Mouse (Mus musculus): ENCODE data around the gene Gm44973.

The Gm44973 gene

GRCm38 (mm10) chr7:5015118-5016001 lies at the start of gene Gm44973:
Gene Gm44973, plus strand, starts transcription at chr7:5015496.
- H3K27me3 ChIP-seq (ENCODE audit: insufficient read depth, low read length), result no peaks in the 10 kb centered on the region
- peaks cover 5% of the 10 kb centered on the region for H3K9me3 ChIP-seq (ENCODE audit: low read length)
- H3K36me3 ChIP-seq (ENCODE audit: insufficient read depth, low read length), result peaks cover 27% of the 10 kb centered on the region
- TF ChIP-seq CTCF (conservative IDR thresholded peaks at IDR 0.05; ENCODE audit: low read length), result no peak
- TF ChIP-seq POU5F1 (IDR thresholded peaks at IDR 0.05; ENCODE audit: borderline replicate concordance, low read length), result no peak
- no peak; the same call in 1 of the 2 replicates for TF ChIP-seq NANOG (IDR thresholded peaks at IDR 0.05; ENCODE audit: borderline replicate concordance, low read length)
- H3K4me1 ChIP-seq (replicated peaks; ENCODE audit: low read depth, low read length), result peaks cover 61% of the 10 kb centered on the region
- H3K4me3 ChIP-seq (replicated peaks; ENCODE audit: low read length), result peak within 1 kb of the TSS; percentile 88

GRCm38 (mm10) chr7:4971068-4971467 lies 44.2 kb upstream of the Gm44973 start, which contains the start of gene Sbk3:
Gene Sbk3, minus strand, starts transcription at chr7:4971168.
- TF ChIP-seq NANOG (IDR thresholded peaks at IDR 0.05; ENCODE audit: borderline replicate concordance, low read length), result no peak
- TF ChIP-seq POU5F1 (IDR thresholded peaks at IDR 0.05; ENCODE audit: borderline replicate concordance, low read length), result no peak
- no peak for TF ChIP-seq CTCF (conservative IDR thresholded peaks at IDR 0.05; ENCODE audit: low read length)
- Histone ChIP-seq H3K27me3 (ENCODE audit: insufficient read depth, low read length) (peaks cover 51% of the 10 kb centered on the region), H3K4me1 (replicated peaks; ENCODE audit: low read depth, low read length) (no peaks in the 10 kb centered on the region), H3K9me3 (ENCODE audit: low read length) (no peaks in the 10 kb centered on the region), H3K36me3 (ENCODE audit: insufficient read depth, low read length) (no peaks in the 10 kb centered on the region), H3K4me3 (replicated peaks; ENCODE audit: low read length) (no peak within 1 kb of the TSS)

GRCm38 (mm10) chr7:4971710-4972109 lies 43.6 kb upstream of the Gm44973 start:
- H3K9me3 ChIP-seq (ENCODE audit: low read length), result no peaks in the 10 kb centered on the region
- no peaks in the 10 kb centered on the region for H3K36me3 ChIP-seq (ENCODE audit: insufficient read depth, low read length)
- H3K4me1 ChIP-seq (replicated peaks; ENCODE audit: low read depth, low read length), result no peaks in the 10 kb centered on the region
- peaks cover 47% of the 10 kb centered on the region for H3K27me3 ChIP-seq (ENCODE audit: insufficient read depth, low read length)
- TF ChIP-seq CTCF (conservative IDR thresholded peaks at IDR 0.05; ENCODE audit: low read length) (no peak), POU5F1 (IDR thresholded peaks at IDR 0.05; ENCODE audit: borderline replicate concordance, low read length) (no peak), NANOG (IDR thresholded peaks at IDR 0.05; ENCODE audit: borderline replicate concordance, low read length) (no peak)
- H3K4me3 ChIP-seq (replicated peaks; ENCODE audit: low read length), result no peak overlapping the region

- Histone ChIP-seq H3K4me1 (replicated peaks; ENCODE audit: low read depth, low read length) (no peaks in the 10 kb centered on the region), H3K9me3 (ENCODE audit: low read length) (no peaks in the 10 kb centered on the region), H3K36me3 (ENCODE audit: insufficient read depth, low read length) (no peaks in the 10 kb centered on the region), H3K27me3 (ENCODE audit: insufficient read depth, low read length) (peaks cover 41% of the 10 kb centered on the region), H3K4me3 (replicated peaks; ENCODE audit: low read length) (no peak overlapping the region)
- TF ChIP-seq CTCF (conservative IDR thresholded peaks at IDR 0.05; ENCODE audit: low read length), result no peak
- no peak for TF ChIP-seq POU5F1 (IDR thresholded peaks at IDR 0.05; ENCODE audit: borderline replicate concordance, low read length)
- TF ChIP-seq NANOG (IDR thresholded peaks at IDR 0.05; ENCODE audit: borderline replicate concordance, low read length), result no peak
Observed at GRCm38 (mm10) chr7:4972321-4973047, 42.8 kb upstream of the Gm44973 start.

- no peak overlapping the region for H3K4me3 ChIP-seq (replicated peaks; ENCODE audit: low read length)
- no peaks in the 10 kb centered on the region for H3K36me3 ChIP-seq (ENCODE audit: insufficient read depth, low read length)
- TF ChIP-seq CTCF (conservative IDR thresholded peaks at IDR 0.05; ENCODE audit: low read length), result no peak
- no peak for TF ChIP-seq POU5F1 (IDR thresholded peaks at IDR 0.05; ENCODE audit: borderline replicate concordance, low read length)
- no peak for TF ChIP-seq NANOG (IDR thresholded peaks at IDR 0.05; ENCODE audit: borderline replicate concordance, low read length)
- no peaks in the 10 kb centered on the region for H3K4me1 ChIP-seq (replicated peaks; ENCODE audit: low read depth, low read length)
- no peaks in the 10 kb centered on the region for H3K9me3 ChIP-seq (ENCODE audit: low read length)
- peaks cover 23% of the 10 kb centered on the region for H3K27me3 ChIP-seq (ENCODE audit: insufficient read depth, low read length)
Observed at GRCm38 (mm10) chr7:4975455-4975854, 39.8 kb upstream of the Gm44973 start.

GRCm38 (mm10) chr7:4976832-4977231 lies 38.5 kb upstream of the Gm44973 start:
- H3K27me3 ChIP-seq (ENCODE audit: insufficient read depth, low read length), result peaks cover 11% of the 10 kb centered on the region

GRCm38 (mm10) chr7:4988250-4988649 lies 27.0 kb upstream of the Gm44973 start:
- Histone ChIP-seq H3K27me3 (ENCODE audit: insufficient read depth, low read length) (peaks cover 59% of the 10 kb centered on the region), H3K4me1 (replicated peaks; ENCODE audit: low read depth, low read length) (peaks cover 10% of the 10 kb centered on the region), H3K36me3 (ENCODE audit: insufficient read depth, low read length) (no peaks in the 10 kb centered on the region), H3K4me3 (replicated peaks; ENCODE audit: low read length) (no peak overlapping the region), H3K9me3 (ENCODE audit: low read length) (peaks cover 10% of the 10 kb centered on the region; the same call in 1 of the 2 replicates)
- TF ChIP-seq NANOG (IDR thresholded peaks at IDR 0.05; ENCODE audit: borderline replicate concordance, low read length) (no peak), POU5F1 (IDR thresholded peaks at IDR 0.05; ENCODE audit: borderline replicate concordance, low read length) (no peak), CTCF (conservative IDR thresholded peaks at IDR 0.05; ENCODE audit: low read length) (no peak)

More at GRCm38 (mm10) chr7:4976832-4977231, 38.5 kb upstream of the Gm44973 start:
- TF ChIP-seq CTCF (conservative IDR thresholded peaks at IDR 0.05; ENCODE audit: low read length) (peak; percentile 77), POU5F1 (IDR thresholded peaks at IDR 0.05; ENCODE audit: borderline replicate concordance, low read length) (no peak), NANOG (IDR thresholded peaks at IDR 0.05; ENCODE audit: borderline replicate concordance, low read length) (no peak)
- no peak overlapping the region for H3K4me3 ChIP-seq (replicated peaks; ENCODE audit: low read length)
- no peaks in the 10 kb centered on the region for H3K4me1 ChIP-seq (replicated peaks; ENCODE audit: low read depth, low read length)
- no peaks in the 10 kb centered on the region for H3K36me3 ChIP-seq (ENCODE audit: insufficient read depth, low read length)
- H3K9me3 ChIP-seq (ENCODE audit: low read length), result no peaks in the 10 kb centered on the region

GRCm38 (mm10) chr7:4993347-4993998 lies 21.8 kb upstream of the Gm44973 start:
- no peaks in the 10 kb centered on the region for H3K36me3 ChIP-seq (ENCODE audit: insufficient read depth, low read length)

More at GRCm38 (mm10) chr7:4993347-4993998, 21.8 kb upstream of the Gm44973 start:
- peak overlapping the region; percentile 77 for H3K4me3 ChIP-seq (replicated peaks; ENCODE audit: low read length)
- H3K4me1 ChIP-seq (replicated peaks; ENCODE audit: low read depth, low read length), result peaks cover 39% of the 10 kb centered on the region
- TF ChIP-seq CTCF (conservative IDR thresholded peaks at IDR 0.05; ENCODE audit: low read length) (no peak), POU5F1 (IDR thresholded peaks at IDR 0.05; ENCODE audit: borderline replicate concordance, low read length) (no peak), NANOG (IDR thresholded peaks at IDR 0.05; ENCODE audit: borderline replicate concordance, low read length) (no peak)
- peaks cover 57% of the 10 kb centered on the region for H3K27me3 ChIP-seq (ENCODE audit: insufficient read depth, low read length)
- H3K9me3 ChIP-seq (ENCODE audit: low read length), result peaks cover 10% of the 10 kb centered on the region; the same call in 1 of the 2 replicates
